Mouse (Mus musculus) right cerebral cortex, postnatal 10 days (tissue): Measurements from ENCODE around the gene Clcn5.

Experiments used
- DNase-seq, 2 experiments: peaks; one replicate each; pipeline ENCODE4 v3.0.0; 2021; ENCODE audit warnings: low spot score in 2 of 2

Gene Clcn5

GRCm38 (mm10) chrX:7319089-7319721 is at the start of gene Clcn5:
Clcn5 (minus strand) TSS chrX:7319358.
- DNase-seq = peak; percentile 98

DNA sequence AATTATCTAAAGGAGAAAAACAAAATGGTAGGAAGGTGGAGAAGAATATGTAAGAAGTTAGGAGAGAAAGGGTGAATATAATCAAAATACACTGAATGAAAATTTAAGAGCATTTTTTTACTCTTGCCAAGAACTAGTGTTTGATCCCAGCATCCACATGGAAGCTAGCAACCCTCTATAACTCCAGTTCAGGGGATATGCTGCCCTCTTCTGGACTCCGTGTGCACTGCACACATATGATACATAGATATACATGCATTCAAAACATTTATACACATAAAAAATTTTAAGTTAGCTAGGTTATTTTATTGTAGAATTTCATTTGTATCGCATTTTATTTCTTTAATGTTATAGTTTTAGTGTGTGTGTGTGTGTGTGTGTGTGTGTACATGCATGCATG is 6.3 kb upstream of the Clcn5 start:
- no peak for DNase-seq

GRCm38 (mm10) chrX:7322288-7322687 is 3.1 kb upstream of the Clcn5 start:
- peak; percentile 67 to 75 for DNase-seq

DNA sequence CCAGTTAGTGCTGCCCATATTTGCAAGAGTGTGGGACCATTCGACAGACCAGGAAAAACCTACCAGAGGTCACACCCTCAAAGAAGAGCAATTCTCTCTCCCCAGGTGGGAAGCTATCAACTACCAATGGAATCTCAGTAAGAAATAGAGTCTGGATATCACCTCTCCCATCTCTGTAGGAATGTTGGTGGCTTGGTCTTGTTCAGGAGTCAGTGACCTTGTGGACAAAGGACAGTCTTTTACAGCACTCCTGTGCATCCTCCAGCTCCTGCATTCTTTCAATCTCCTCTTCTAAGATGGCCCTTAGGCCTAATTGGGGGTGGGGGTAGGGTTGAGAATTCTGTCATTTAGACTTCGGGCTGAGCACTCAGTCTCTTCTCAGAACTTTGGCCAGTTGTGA is 1.4 kb upstream of the Clcn5 start:
- DNase-seq = no peak

DNA sequence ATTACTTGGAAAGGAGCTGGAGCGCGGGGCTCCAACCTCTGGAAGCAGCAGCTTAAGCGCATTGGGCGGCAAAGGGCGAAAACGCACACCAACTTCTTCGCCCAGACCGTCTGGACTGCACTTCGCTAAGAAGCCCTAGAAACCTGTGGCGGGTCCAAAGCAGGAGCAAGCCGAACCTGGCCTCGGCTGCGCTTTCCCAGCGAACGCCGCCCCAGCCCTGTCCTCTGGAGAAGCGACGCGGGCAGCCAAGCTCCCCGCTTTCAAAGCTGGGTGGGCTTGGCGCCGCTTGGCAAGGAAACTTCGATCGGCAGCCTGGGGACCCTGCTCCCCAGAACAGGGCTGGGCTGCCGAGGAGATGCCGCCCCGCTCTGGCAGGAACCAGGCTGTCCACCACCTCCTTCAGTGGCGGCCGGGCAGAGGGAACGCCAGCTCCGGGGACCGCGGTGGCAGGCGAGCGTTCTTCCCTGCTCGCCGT is 570 bp downstream of the Clcn5 start:
- peak in 1 of 2 experiments; percentile 50 for DNase-seq

- peak; percentile 44 to 75 for DNase-seq
Observed at GRCm38 (mm10) chrX:7315115-7315514, 4.0 kb downstream of the Clcn5 start.

DNA sequence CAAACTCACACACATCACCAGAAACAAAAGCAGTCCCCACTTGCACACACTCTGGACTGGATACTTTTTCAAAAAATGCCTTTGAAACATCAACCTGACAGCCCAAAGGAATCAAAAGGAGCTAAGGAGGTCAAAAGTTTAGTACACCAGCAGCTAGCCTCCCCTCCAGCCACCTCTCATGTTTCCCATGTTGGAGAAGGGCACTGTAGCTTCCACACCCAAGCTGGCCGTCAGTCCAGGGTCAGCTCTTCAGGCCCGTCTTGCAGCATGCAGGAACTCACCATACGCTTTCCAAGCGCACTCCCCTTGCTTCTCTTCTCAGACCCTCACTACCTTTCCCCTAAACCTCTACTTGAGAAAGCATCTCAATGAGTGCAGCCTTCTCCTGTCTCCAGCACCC is 4.5 kb downstream of the Clcn5 start:
- no peak for DNase-seq

DNA sequence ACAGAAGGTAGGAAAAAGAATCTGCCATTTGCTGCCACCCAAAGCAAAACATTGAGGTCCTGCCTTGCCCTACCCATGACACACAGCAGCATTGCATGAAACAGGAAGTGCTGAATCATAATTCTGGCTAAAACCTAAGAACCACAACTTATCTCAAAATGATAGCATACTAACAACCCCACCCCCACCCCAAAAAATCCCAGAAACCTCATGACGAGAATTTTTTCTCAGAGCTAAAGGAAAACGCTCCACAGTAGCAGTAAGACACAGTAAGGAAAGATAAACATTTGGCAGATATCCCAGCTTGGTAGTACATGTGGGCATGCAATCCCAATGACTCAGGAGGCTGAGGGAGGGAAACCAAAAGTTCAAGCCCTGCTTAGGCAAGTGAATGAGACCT is 10.9 kb downstream of the Clcn5 start:
- DNase-seq = no peak

GRCm38 (mm10) chrX:7306861-7307260 is 12.3 kb downstream of the Clcn5 start:
- DNase-seq = no peak

DNA sequence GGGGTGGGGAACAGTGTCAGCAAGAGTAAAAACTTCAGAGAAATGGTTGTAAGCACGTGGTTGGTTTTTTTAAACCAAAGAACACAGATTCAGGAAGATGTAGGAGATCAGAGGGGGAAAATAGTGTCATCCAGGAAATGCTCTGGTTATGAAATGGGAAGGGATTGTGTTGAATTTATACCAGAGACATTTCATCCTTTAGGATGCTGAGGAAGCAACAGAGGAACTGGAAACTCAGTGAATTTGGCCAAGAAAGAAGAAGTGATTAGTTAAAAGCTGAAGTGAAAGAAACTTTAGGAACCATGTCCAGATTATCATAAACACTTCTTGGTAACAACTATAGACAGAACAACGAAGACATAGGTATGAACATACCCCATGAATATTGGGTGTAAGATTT is 26.2 kb downstream of the Clcn5 start:
- DNase-seq = no peak

DNA sequence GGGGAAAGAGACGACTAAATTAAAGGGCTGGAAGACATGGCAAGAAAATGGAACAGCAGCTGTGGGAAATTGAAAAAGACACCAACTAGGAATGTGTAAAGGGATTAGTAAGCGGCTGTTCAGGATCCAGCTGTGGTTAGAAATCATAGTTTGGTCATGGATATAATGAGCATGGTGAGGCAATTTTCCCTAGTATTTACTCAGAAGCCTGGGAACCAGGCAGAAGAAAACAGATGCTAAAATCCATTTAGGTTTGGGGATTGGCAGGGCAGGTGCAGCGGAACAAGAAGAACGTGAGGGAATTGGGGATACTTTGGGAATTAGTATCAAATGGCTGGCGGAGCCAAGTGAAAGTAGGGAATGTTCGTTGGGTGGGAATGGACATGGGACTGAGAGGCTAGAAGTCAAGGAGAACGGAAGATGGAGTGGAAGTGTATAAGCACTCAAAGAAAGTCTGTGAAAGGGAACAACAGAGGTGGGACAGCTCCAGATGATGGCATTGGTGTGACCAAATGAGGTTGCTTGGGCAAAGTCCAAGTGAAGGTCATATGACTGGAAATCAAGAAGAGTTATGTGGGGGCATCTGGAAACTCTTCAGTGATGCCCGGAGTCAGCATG is 26.9 kb downstream of the Clcn5 start:
- no peak for DNase-seq

- DNase-seq = no peak
Observed at GRCm38 (mm10) chrX:7288976-7289375, 30.2 kb downstream of the Clcn5 start.

DNA sequence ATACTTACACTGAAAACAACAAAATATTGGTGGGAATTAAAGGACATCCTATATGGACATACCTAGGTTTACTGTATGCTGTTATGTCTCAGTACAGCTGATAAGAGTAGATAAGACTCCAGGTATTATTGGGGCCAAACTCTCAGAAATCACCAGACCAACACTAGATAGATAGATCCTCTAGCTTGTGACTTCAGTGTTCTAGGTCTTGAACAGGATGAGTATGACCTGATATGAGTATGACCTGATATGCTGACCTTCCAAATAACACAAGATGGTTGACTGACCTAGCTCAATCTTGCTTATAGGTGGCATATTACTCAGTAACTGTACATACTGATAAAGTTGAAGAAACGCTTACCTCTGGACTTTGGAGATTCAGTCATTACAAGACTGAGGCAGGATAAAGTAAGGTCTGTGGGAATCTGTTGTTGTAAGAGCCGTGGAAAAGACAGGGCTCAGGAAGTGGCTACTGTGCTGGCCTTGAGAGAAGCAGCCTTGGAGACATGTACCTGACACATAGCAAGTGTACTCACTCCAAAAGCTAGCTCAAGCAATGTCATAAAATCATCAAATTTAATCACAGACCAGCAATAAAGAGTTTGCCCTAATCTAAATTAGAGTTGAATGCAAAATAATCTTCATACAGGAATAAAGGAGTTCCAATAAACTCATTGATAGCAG is 32.0 kb downstream of the Clcn5 start:
- no peak for DNase-seq

GRCm38 (mm10) chrX:7282636-7283035 is 36.5 kb downstream of the Clcn5 start:
- no peak for DNase-seq

GRCm38 (mm10) chrX:7279722-7280121 is 39.4 kb downstream of the Clcn5 start:
- DNase-seq = peak in 1 of 2 experiments; percentile 24

- DNase-seq = no peak
Observed at GRCm38 (mm10) chrX:7276564-7276963, 42.6 kb downstream of the Clcn5 start.

GRCm38 (mm10) chrX:7261149-7261548 is 58.0 kb downstream of the Clcn5 start:
- DNase-seq = no peak

GRCm38 (mm10) chrX:7260400-7261113 is 58.6 kb downstream of the Clcn5 start:
- no peak for DNase-seq

DNA sequence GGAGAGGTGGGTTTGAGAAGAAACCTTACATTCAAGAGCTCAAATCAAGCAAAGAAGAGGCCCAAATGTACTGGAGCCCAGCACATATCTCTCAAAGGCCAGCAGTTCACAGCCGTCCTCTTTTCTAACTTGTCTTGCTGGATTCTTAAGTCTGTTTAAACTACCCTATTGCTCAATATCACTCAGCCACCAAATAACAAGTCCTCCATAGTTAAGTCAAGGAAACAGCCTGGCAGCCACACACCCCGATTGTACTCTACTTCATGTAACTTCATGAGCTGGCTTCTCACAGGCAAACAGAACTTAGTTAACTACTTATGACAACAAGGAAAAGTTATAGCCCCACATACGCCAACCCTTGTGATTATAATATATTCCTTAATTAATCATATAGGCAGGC is 59.4 kb downstream of the Clcn5 start:
- no peak for DNase-seq

DNA sequence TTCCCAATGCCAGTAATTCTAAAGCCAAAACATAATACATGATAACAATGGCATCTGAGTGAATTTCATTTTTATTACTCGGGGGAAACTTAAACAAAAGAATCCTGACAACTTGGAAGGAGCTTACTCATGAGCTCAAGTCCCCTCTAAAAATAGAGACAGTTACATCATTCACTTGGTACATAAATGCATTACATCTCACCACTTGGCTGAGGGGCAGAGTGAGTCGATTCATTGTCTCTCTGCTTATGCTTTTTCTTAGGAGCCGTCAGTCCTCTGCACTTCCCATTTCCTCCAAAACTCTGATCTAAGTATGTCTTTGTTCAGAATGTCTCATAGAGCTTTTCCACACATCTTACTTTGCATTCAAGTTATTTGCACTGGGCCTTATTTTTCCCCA is 63.1 kb downstream of the Clcn5 start:
- no peak for DNase-seq

DNA sequence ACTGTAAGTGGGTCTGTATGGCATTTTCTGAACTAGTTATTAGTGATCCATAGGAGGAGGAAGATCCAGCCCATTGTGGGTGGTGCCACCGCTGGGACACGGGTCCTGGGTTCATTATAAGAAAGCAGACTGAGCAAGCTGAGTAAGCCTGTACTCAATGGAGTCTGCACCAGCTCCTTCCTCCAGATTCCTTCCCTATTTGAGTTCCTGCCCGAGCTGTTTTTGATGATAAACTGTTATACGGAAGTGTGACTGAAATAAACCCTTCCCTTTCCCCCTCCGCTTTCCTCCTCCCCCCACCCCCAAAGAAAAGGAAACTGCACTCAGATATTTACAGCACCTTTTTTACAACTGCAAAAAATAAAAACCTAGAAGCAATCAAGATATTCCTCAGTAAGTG is 115.1 kb downstream of the Clcn5 start:
- no peak for DNase-seq

DNA sequence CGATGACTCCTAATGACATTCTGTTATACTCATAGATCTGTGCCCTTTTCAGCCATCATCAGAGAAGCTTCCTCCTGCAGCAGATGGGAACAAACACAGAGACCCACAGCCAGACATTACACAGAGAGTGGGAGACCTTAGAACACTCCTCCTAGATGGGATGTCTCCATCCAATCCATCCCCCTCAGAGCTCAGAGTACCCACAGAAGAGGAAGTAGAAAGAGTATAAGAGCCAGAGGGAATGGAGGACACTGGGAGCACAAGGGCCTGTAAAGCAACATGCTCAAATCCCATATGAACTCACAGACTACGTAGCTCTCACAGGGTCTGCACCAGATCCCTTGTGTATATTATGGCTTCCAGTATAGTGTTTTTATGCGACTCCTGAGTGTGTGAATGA is 115.6 kb downstream of the Clcn5 start:
- DNase-seq = no peak
